Comparison of ENCODE assay signal across 8 mouse cellular contexts in genomic region chr10:94378383-94378782, GRCm38 (mm10).
DNase-seq lines count a peak whose midpoint lies in the region; ATAC-seq and TF ChIP-seq lines count a peak whose summit lies in the region.

No protein-coding gene starts in this region.

- H3K27ac ChIP-seq in forebrain, embryonic 12.5 days = no peak overlapping the region
- H3K27ac ChIP-seq in forebrain, embryonic 11.5 days (ENCODE audit: low read depth, low read length) = no peak overlapping the region
- peak overlapping the region; percentile 62 for H3K27ac ChIP-seq in heart, adult 2 months
- H3K27ac ChIP-seq in kidney, embryonic 15.5 days = peak overlapping the region; percentile 71
- no peak overlapping the region for H3K27ac ChIP-seq in liver, embryonic 11.5 days (ENCODE audit: low read depth, low read length)
- H3K27ac ChIP-seq in stomach, postnatal 0 days (replicated peaks) = no peak overlapping the region

- H3K4me3 ChIP-seq in forebrain, embryonic 12.5 days (replicated peaks) = no peak overlapping the region
- H3K4me3 ChIP-seq in forebrain, embryonic 11.5 days (ENCODE audit: low read depth, low read length) = no peak overlapping the region
- H3K4me3 ChIP-seq in heart, adult 2 months = peak overlapping the region; percentile 36
- H3K4me3 ChIP-seq in kidney, embryonic 15.5 days (replicated peaks) = peak overlapping the region; percentile 36
- no peak overlapping the region; the same call in 1 of the 2 replicates for H3K4me3 ChIP-seq in liver, embryonic 11.5 days (ENCODE audit: low read depth, low read length)
- no peak overlapping the region for H3K4me3 ChIP-seq in stomach, postnatal 0 days (ENCODE audit: low read depth, low read length)

- no peaks in the 10 kb centered on the region for H3K27me3 ChIP-seq in forebrain, embryonic 12.5 days
- no peaks in the 10 kb centered on the region for H3K27me3 ChIP-seq in forebrain, embryonic 11.5 days (ENCODE audit: control insufficient read depth, insufficient read depth, low read length)
- no peaks in the 10 kb centered on the region for H3K27me3 ChIP-seq in heart, adult 2 months (ENCODE audit: control insufficient read depth, insufficient read depth, low read length)
- no peaks in the 10 kb centered on the region for H3K27me3 ChIP-seq in kidney, embryonic 15.5 days
- peaks cover 2% of the 10 kb centered on the region; the same call in 1 of the 2 replicates for H3K27me3 ChIP-seq in liver, embryonic 11.5 days (replicated peaks; ENCODE audit: control insufficient read depth, insufficient read depth, low read length)
- no peaks in the 10 kb centered on the region for H3K27me3 ChIP-seq in stomach, postnatal 0 days (ENCODE audit: control insufficient read depth, insufficient read depth, low read length)

- DNase-seq in forebrain, embryonic 11.5 days (ENCODE audit: low spot score) = no peak
- DNase-seq in cerebellum, adult 9-11 months = peak; percentile 90
- peak; percentile 80 to 89 for DNase-seq in heart, adult 2 months
- DNase-seq in liver, embryonic 11.5 days (ENCODE audit: low spot score) = no peak
- DNase-seq in naive thymus-derived CD4-positive, alpha-beta T cell, adult 2 months (ENCODE audit: low read depth) = peak; percentile 85
- DNase-seq in stomach, postnatal 0 days (ENCODE audit: low spot score) = peak; percentile 49

- no peaks in the 10 kb centered on the region for H3K9me3 ChIP-seq in forebrain, embryonic 12.5 days
- no peaks in the 10 kb centered on the region for H3K9me3 ChIP-seq in forebrain, embryonic 11.5 days (ENCODE audit: control insufficient read depth, low read length)
- H3K9me3 ChIP-seq in kidney, embryonic 15.5 days (replicated peaks) = 0 out of 2 replicates have a peak, but pooled peaks cover 4% of the 10 kb centered on the region
- peaks cover 4% of the 10 kb centered on the region; the same call in 1 of the 2 replicates for H3K9me3 ChIP-seq in liver, embryonic 11.5 days (ENCODE audit: control insufficient read depth, low read length)
- H3K9me3 ChIP-seq in stomach, postnatal 0 days (ENCODE audit: control insufficient read depth, low read length) = no peaks in the 10 kb centered on the region

- peak; percentile 18; the same call in 1 of the 2 replicates for TF ChIP-seq POLR2A in heart, adult 2 months (IDR thresholded peaks at IDR 0.05; ENCODE audit: insufficient read depth, low read depth, low read length)

- no peak overlapping the region for H3K9ac ChIP-seq in forebrain, embryonic 12.5 days
- H3K9ac ChIP-seq in forebrain, embryonic 11.5 days (ENCODE audit: low read length) = no peak overlapping the region
- no peak overlapping the region for H3K9ac ChIP-seq in heart, adult 2 months (ENCODE audit: low read depth, low read length)
- no peak overlapping the region for H3K9ac ChIP-seq in kidney, embryonic 15.5 days
- H3K9ac ChIP-seq in liver, embryonic 11.5 days (ENCODE audit: low read depth, low read length) = no peak overlapping the region
- H3K9ac ChIP-seq in stomach, postnatal 0 days (ENCODE audit: low read length) = no peak overlapping the region

- TF ChIP-seq EP300 in heart, adult 2 months (IDR thresholded peaks at IDR 0.05; ENCODE audit: insufficient read depth, low read depth, low read length) = peak; percentile 56; the same call in 1 of the 2 replicates
- no peak for TF ChIP-seq EP300 in stomach, postnatal 0 days (optimal IDR thresholded peaks at IDR 0.05)

- 0 out of 2 replicates have a peak, but pooled peaks have one; percentile 20 for ATAC-seq in forebrain, embryonic 12.5 days (ENCODE audit: low FRiP score)
- no peak for ATAC-seq in forebrain, embryonic 11.5 days (replicated peaks; ENCODE audit: low FRiP score)
- ATAC-seq in kidney, embryonic 15.5 days (replicated peaks; ENCODE audit: low FRiP score) = peak; percentile 75
- ATAC-seq in liver, embryonic 11.5 days (replicated peaks; ENCODE audit: low FRiP score) = peak; percentile 20; the same call in 1 of the 2 replicates
- peak; percentile 63; the same call in 1 of the 2 replicates for ATAC-seq in stomach, postnatal 0 days (ENCODE audit: low FRiP score, low TSS enrichment)

- peak; percentile 61 for TF ChIP-seq CTCF in heart, adult 2 months (IDR thresholded peaks at IDR 0.05)
- TF ChIP-seq CTCF in stomach, postnatal 0 days (IDR thresholded peaks at IDR 0.05; ENCODE audit: low read depth) = peak; percentile 60

- peaks cover 12% of the 10 kb centered on the region for H3K4me1 ChIP-seq in forebrain, embryonic 12.5 days
- no peaks in the 10 kb centered on the region for H3K4me1 ChIP-seq in forebrain, embryonic 11.5 days (replicated peaks; ENCODE audit: control insufficient read depth, insufficient read depth, low read length)
- H3K4me1 ChIP-seq in heart, adult 2 months (ENCODE audit: control insufficient read depth, insufficient read depth, low read length) = peaks cover 3% of the 10 kb centered on the region
- peaks cover 31% of the 10 kb centered on the region for H3K4me1 ChIP-seq in kidney, embryonic 15.5 days
- 0 out of 2 replicates have a peak, but pooled peaks cover 3% of the 10 kb centered on the region for H3K4me1 ChIP-seq in liver, embryonic 11.5 days (replicated peaks; ENCODE audit: control insufficient read depth, insufficient read depth, low read length)
- no peaks in the 10 kb centered on the region for H3K4me1 ChIP-seq in stomach, postnatal 0 days (replicated peaks; ENCODE audit: control insufficient read depth, insufficient read depth)

- H3K4me2 ChIP-seq in forebrain, embryonic 12.5 days = no peak overlapping the region
- no peak overlapping the region for H3K4me2 ChIP-seq in forebrain, embryonic 11.5 days (ENCODE audit: low read depth, low read length, severe bottlenecking)
- H3K4me2 ChIP-seq in kidney, embryonic 15.5 days = peak overlapping the region; percentile 56
- peak overlapping the region; percentile 46 for H3K4me2 ChIP-seq in liver, embryonic 11.5 days
- H3K4me2 ChIP-seq in stomach, postnatal 0 days (replicated peaks; ENCODE audit: low read depth) = peak overlapping the region; percentile 27

- intact Hi-C loops in heart, adult 2 months (cut with DNase I) = no loop called here

- H3K79me2 ChIP-seq in heart, adult 2 months (replicated peaks; ENCODE audit: control insufficient read depth, insufficient read depth, low read length) = no peaks in the 10 kb centered on the region

- 85% methylated on average over 13 of the region's 13 CpGs for WGBS in forebrain, embryonic 12.5 days
- 91% methylated on average over 13 of the region's 13 CpGs for WGBS in forebrain, embryonic 11.5 days
- WGBS in heart, adult 2 months = 15% methylated on average over 13 of the region's 13 CpGs
- 28% methylated on average over 13 of the region's 13 CpGs for WGBS in kidney, embryonic 15.5 days
- 50% methylated on average over 13 of the region's 13 CpGs for WGBS in liver, embryonic 11.5 days
- WGBS in stomach, postnatal 0 days = 28% methylated on average over 13 of the region's 13 CpGs

- H3K36me3 ChIP-seq in forebrain, embryonic 12.5 days (replicated peaks) = no peaks in the 10 kb centered on the region
- no peaks in the 10 kb centered on the region for H3K36me3 ChIP-seq in forebrain, embryonic 11.5 days (ENCODE audit: control insufficient read depth, insufficient read depth, low read length)
- H3K36me3 ChIP-seq in heart, adult 2 months (ENCODE audit: control insufficient read depth, insufficient read depth, low read length) = no peaks in the 10 kb centered on the region
- H3K36me3 ChIP-seq in kidney, embryonic 15.5 days = no peaks in the 10 kb centered on the region
- no peaks in the 10 kb centered on the region for H3K36me3 ChIP-seq in liver, embryonic 11.5 days (ENCODE audit: control insufficient read depth, insufficient read depth, low read length)
- H3K36me3 ChIP-seq in stomach, postnatal 0 days (ENCODE audit: control insufficient read depth, insufficient read depth, low read length) = no peaks in the 10 kb centered on the region

Comparison
In these comparisons a context has a peak if more than half of its experiments do, and no peak if none do; other contexts are left out.
1. H3K27ac ChIP-seq: peak in heart, adult 2 months (single experiment) and kidney, embryonic 15.5 days (single experiment); none in forebrain, embryonic 12.5 days (single experiment), forebrain, embryonic 11.5 days (single experiment), liver, embryonic 11.5 days (single experiment) and stomach, postnatal 0 days (single experiment).
2. H3K4me2 ChIP-seq: peak in kidney, embryonic 15.5 days (single experiment), liver, embryonic 11.5 days (single experiment) and stomach, postnatal 0 days (single experiment); none in forebrain, embryonic 12.5 days (single experiment) and forebrain, embryonic 11.5 days (single experiment).
3. H3K4me3 ChIP-seq: peak in heart, adult 2 months (single experiment) and kidney, embryonic 15.5 days (single experiment); none in forebrain, embryonic 12.5 days (single experiment), forebrain, embryonic 11.5 days (single experiment), liver, embryonic 11.5 days (single experiment) and stomach, postnatal 0 days (single experiment).
4. DNase-seq: peak in cerebellum, adult 9-11 months (single experiment), heart, adult 2 months (2 of 2), naive thymus-derived CD4-positive, alpha-beta T cell, adult 2 months (single experiment) and stomach, postnatal 0 days (single experiment); none in forebrain, embryonic 11.5 days (single experiment) and liver, embryonic 11.5 days (single experiment).